ENCODE assay signal across 16 mouse cellular contexts in the genomic region with DNA sequence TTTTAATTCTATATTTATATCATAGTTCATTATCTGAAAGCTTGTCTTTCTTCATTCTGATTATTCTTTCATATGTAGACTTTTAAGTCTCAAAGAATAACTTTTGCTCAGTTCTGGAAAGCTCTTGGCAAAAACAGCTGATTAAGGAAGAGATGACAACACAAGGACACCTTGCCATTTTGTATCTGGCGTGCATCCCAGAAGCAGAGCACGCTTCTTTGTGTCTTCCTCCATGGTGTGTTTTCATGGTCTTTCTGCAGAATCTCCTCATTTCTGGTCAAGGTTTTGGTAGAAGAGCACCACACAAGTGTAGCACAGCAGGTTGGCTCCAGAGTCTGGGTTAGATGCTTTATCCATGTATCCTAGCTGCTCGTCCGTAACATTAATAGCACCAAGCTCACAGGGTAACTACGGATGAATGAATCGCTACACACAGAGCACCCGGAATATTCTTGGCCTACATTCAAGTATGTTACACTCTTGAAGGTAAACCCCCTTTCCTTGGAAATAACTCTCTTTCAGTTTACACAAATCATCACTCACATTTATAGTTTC.
DNase-seq lines count a peak whose midpoint lies in the region; TF ChIP-seq lines count a peak whose summit lies in the region.
"Had no signal": no experiment of that assay in that cellular context is flagged by ENCODE, and none has a peak within 500 bp of the region (broad histone marks: within the 10 kb centered on the region; RNA-seq: fewer than 3 reads in every experiment).

No protein-coding gene starts in this region.

- peak; percentile 50 to 51 for DNase-seq in cerebellum, postnatal 10 days
- no peak for DNase-seq in cerebellum, adult 9-11 months
- DNase-seq in kidney, adult 2 months, result peak; percentile 67
- DNase-seq in kidney, postnatal 10 days, result no peak
- DNase-seq in adrenal gland, adult 2 months, result peak; percentile 75
- DNase-seq in brain, embryonic 14.5 days (ENCODE audit: low read depth), result peak; percentile 27
- DNase-seq in ovary, postnatal 14 days (ENCODE audit: low spot score), result no peak
- DNase-seq: cerebellum, adult 18-20 months; gastrocnemius, postnatal 25 days; thymus, postnatal 25 days had no signal

- no peak for TF ChIP-seq POLR2A in kidney, adult 2 months (IDR thresholded peaks at IDR 0.05; ENCODE audit: low read depth, low read length)
- no peak for TF ChIP-seq POLR2A in brain, embryonic 14.5 days (IDR thresholded peaks at IDR 0.05; ENCODE audit: borderline replicate concordance, extremely low read depth, insufficient read depth, insufficient read length, poor library complexity, severe bottlenecking)

- peak overlapping the region; percentile 24; the same call in 1 of the 2 replicates for H3K27ac ChIP-seq in kidney, adult 2 months (ENCODE audit: insufficient read depth, low read depth, low read length)
- H3K27ac ChIP-seq: embryonic facial prominence, embryonic 10.5 days; hindbrain, embryonic 10.5 days; kidney, postnatal 0 days; liver, embryonic 14.5 days; midbrain, embryonic 13.5 days; neural tube, embryonic 13.5 days had no signal

- WGBS in kidney, adult 2 months, result 46% methylated on average over 7 of the region's 7 CpGs

- H3K36me3 ChIP-seq in kidney, adult 2 months (ENCODE audit: control insufficient read depth, insufficient read depth, low read length), result no peaks in the 10 kb centered on the region
- H3K36me3 ChIP-seq: embryonic facial prominence, embryonic 10.5 days; hindbrain, embryonic 10.5 days; midbrain, embryonic 13.5 days; neural tube, embryonic 13.5 days had no signal

- no peak overlapping the region for H3K4me3 ChIP-seq in kidney, adult 2 months (ENCODE audit: insufficient read depth, low read depth, low read length)
- H3K4me3 ChIP-seq: embryonic facial prominence, embryonic 10.5 days; hindbrain, embryonic 10.5 days; midbrain, embryonic 13.5 days; neural tube, embryonic 13.5 days had no signal

- no peaks in the 10 kb centered on the region for H3K27me3 ChIP-seq in kidney, adult 2 months (replicated peaks; ENCODE audit: control insufficient read depth, insufficient read depth, low read length)
- H3K27me3 ChIP-seq: midbrain, embryonic 13.5 days; neural tube, embryonic 13.5 days had no signal

- H3K4me1 ChIP-seq in kidney, adult 2 months (ENCODE audit: control insufficient read depth, insufficient read depth, low read length), result peaks cover 12% of the 10 kb centered on the region; the same call in 1 of the 2 replicates
- H3K4me1 ChIP-seq: midbrain, embryonic 13.5 days; neural tube, embryonic 13.5 days had no signal

- TF ChIP-seq CTCF in kidney, adult 2 months (conservative IDR thresholded peaks at IDR 0.05; ENCODE audit: insufficient read depth, insufficient read length, low read depth, low read length), result no peak
- no peak for TF ChIP-seq CTCF in brain, embryonic 14.5 days (IDR thresholded peaks at IDR 0.05; ENCODE audit: borderline replicate concordance, extremely low read depth, insufficient read depth, insufficient read length)

Comparison
In these comparisons a context has a peak if more than half of its experiments do, and no peak if none do; other contexts are left out.
1. DNase-seq: peak in cerebellum, postnatal 10 days (2 of 2), kidney, adult 2 months (single experiment), adrenal gland, adult 2 months (single experiment) and brain, embryonic 14.5 days (single experiment); none in cerebellum, adult 9-11 months (single experiment), kidney, postnatal 10 days (single experiment) and ovary, postnatal 14 days (single experiment).